Mouse (Mus musculus) stomach, embryonic 14.5 days (tissue): ENCODE results near the gene Tmed5. TPM values are rescaled to one million over a fixed set of nuclear protein-coding genes. Genes with fewer than 3 reads are reported as not detected.

Experiments
- ATAC-seq: fragments of 200-750 bp; cut with Nextera tagmentation; 2 replicates; pipeline ENCODE4 v1.8.0; 2017; ENCODE audit warnings: low read depth, moderate TSS enrichment; ENCODE audit not compliant: insufficient number of reproducible peaks, insufficient read depth, low FRiP score
- H3K27ac ChIP-seq: fragments of 300-500 bp; sonication (generic); 2 replicates; pipeline ENCODE4 v1.5.1; 2014; ENCODE audit warnings: mild to moderate bottlenecking, low read length, moderate library complexity, mixed read lengths
- H3K27me3 ChIP-seq: fragments of 300-500 bp; sonication (generic); 2 replicates; pipeline ENCODE4 v1.6.1; 2014; ENCODE audit warnings: low read length, control low read depth, mixed read lengths; ENCODE audit not compliant: control insufficient read depth, insufficient read depth
- H3K36me3 ChIP-seq: fragments of 300-500 bp; sonication (generic); 2 replicates; pipeline ENCODE4 v1.6.1; 2014; ENCODE audit warnings: mild to moderate bottlenecking, control low read depth, low read length, moderate library complexity, mixed read lengths; ENCODE audit not compliant: control insufficient read depth, insufficient read depth
- H3K4me1 ChIP-seq: fragments of 300-500 bp; sonication (generic); 2 replicates; pipeline ENCODE4 v1.6.1; 2014; ENCODE audit warnings: low read length, control low read depth, mixed read lengths; ENCODE audit not compliant: control insufficient read depth, insufficient read depth
- H3K4me2 ChIP-seq: fragments of 300-500 bp; sonication (generic); replicated peaks from 2 replicates; pipeline ENCODE4 v1.6.1; 2014; ENCODE audit warnings: low read depth, low read length, control low read depth
- H3K4me3 ChIP-seq: fragments of 300-500 bp; sonication (generic); 2 replicates; pipeline ENCODE4 v1.5.1; 2014; ENCODE audit warnings: low read depth, low read length, control low read depth
- H3K9ac ChIP-seq: fragments of 300-500 bp; sonication (generic); replicated peaks from 2 replicates; pipeline ENCODE4 v1.6.1; 2014; ENCODE audit warnings: low read depth, mild to moderate bottlenecking, control low read depth, low read length, moderate library complexity, mixed read lengths
- H3K9me3 ChIP-seq: fragments of 300-500 bp; sonication (generic); 2 replicates; pipeline ENCODE4 v1.6.1; 2016; ENCODE audit warnings: low read depth, low read length, control low read depth; ENCODE audit not compliant: control insufficient read depth
- WGBS: fragments of 180-500 bp; shearing (Covaris S2); extraction: QIAGEN DNeasy Blood & Tissue Kit; methylation state at CpG from one replicate; pipeline ENCODE4 v1.1.7; 2014; 5-methylcytosine and 5-hydroxymethylcytosine counted together
- polyA plus RNA-seq: library from polyadenylated mRNA; unstranded; fragments of >200 nt; fragmentation: Nextera tagmentation; extraction: Ambion mirVana; gene quantifications from 2 replicates; pipeline ENCODE4 v1.2.1, GENCODE M21; 2014

The Tmed5 gene
- polyA plus RNA-seq, 1 experiment from 2014 or later = 41.0 TPM

- Histone ChIP-seq H3K27me3 (no peaks in the 10 kb centered on the region), H3K36me3 (peaks cover 16% of the 10 kb centered on the region), H3K27ac (no peak overlapping the region), H3K4me3 (no peak overlapping the region), H3K9ac (no peak overlapping the region), H3K4me1 (peaks cover under 1% of the 10 kb centered on the region; the same call in 1 of the 2 replicates), H3K4me2 (no peak overlapping the region), H3K9me3 (no peaks in the 10 kb centered on the region; the same call in 1 of the 2 replicates)
- ATAC-seq = no peak
- 95% methylated on average over 1 of the region's 1 CpGs for WGBS
Observed at GRCm38 (mm10) chr5:108072301-108072700, 60.1 kb downstream of the Tmed5 start.

GRCm38 (mm10) chr5:108065465-108066411, 66.7 kb downstream of the Tmed5 start, which contains the start of gene Mtf2:
Gene Mtf2, plus strand, starts transcription at chr5:108065674.
- H3K27me3 ChIP-seq = no peaks in the 10 kb centered on the region
- peaks cover 11% of the 10 kb centered on the region for H3K36me3 ChIP-seq
- H3K4me1 ChIP-seq = peaks cover 6% of the 10 kb centered on the region; the same call in 1 of the 2 replicates
- H3K4me3 ChIP-seq = peak within 1 kb of the TSS; percentile 97
- peak within 1 kb of the TSS; percentile 85 for H3K9ac ChIP-seq
- ATAC-seq = peak; percentile 95
- peak within 1 kb of the TSS; percentile 63 for H3K4me2 ChIP-seq
- peak within 1 kb of the TSS; percentile 89 for H3K27ac ChIP-seq
- WGBS = 0% methylated on average over 59 of the region's 59 CpGs
- H3K9me3 ChIP-seq = no peaks in the 10 kb centered on the region

- Histone ChIP-seq H3K36me3 (no peaks in the 10 kb centered on the region), H3K4me2 (no peak overlapping the region), H3K4me3 (no peak overlapping the region), H3K9ac (no peak overlapping the region), H3K4me1 (0 out of 2 replicates have a peak, but pooled peaks cover 2% of the 10 kb centered on the region), H3K27ac (no peak overlapping the region), H3K27me3 (no peaks in the 10 kb centered on the region), H3K9me3 (no peaks in the 10 kb centered on the region)
- 96% methylated on average over 9 of the region's 9 CpGs for WGBS
- no peak for ATAC-seq
Observed at GRCm38 (mm10) chr5:108060413-108060812, 72.0 kb downstream of the Tmed5 start.

Other genes starting within 250 kb of the Tmed5 start
- 68.7 and 74.2 TPM in 2 replicates for gene Rpl5, start 232.1 kb downstream of the Tmed5 start, polyA plus RNA-seq
- gene Fam69a, start 145.5 kb downstream of the Tmed5 start, polyA plus RNA-seq = 29.1 and 31.9 TPM in 2 replicates
- 92.0 and 95.0 TPM in 2 replicates for gene Mtf2, start 66.9 kb downstream of the Tmed5 start, polyA plus RNA-seq
- 10.0 and 12.3 TPM in 2 replicates for gene Ccdc18, start 255 bp upstream of the Tmed5 start, polyA plus RNA-seq
- gene Dr1, start 136.3 kb upstream of the Tmed5 start, polyA plus RNA-seq = 39.0 and 42.8 TPM in 2 replicates
- 3.1 and 3.8 TPM in 2 replicates for gene Pigg, start 180.0 kb upstream of the Tmed5 start, polyA plus RNA-seq
- gene Gm42517, start 235.3 kb upstream of the Tmed5 start, polyA plus RNA-seq = not detected in 2 replicates